Mouse (Mus musculus) adrenal gland, postnatal 36 days (tissue): Measurements from ENCODE around the gene Mb21d2. TPM values are rescaled to one million over a fixed set of nuclear protein-coding genes. Genes with fewer than 3 reads are reported as not detected.

ENCODE experiments used
- DNase-seq, 2 experiments: peaks; one replicate each; pipeline ENCODE4 v3.0.0; 2021; ENCODE audit warnings: mixed read lengths in 1 of 2
- total RNA-seq, 2 experiments: library from RNA; stranded (reverse); gene quantifications; 2 replicates each; pipeline ENCODE4 v1.2.3; 2021

Mb21d2 gene
- total RNA-seq, 2 experiments from 2014 or later, result 12.2 to 14.4 TPM

GRCm38 (mm10) chr16:28793115-28793514, 136.4 kb downstream of the Mb21d2 start:
- peak; percentile 10 to 48 for DNase-seq

Other genes with a start within 250 kb of the Mb21d2 start
- 1 to 10 TPM; 1.9 to 3.1 TPM for gene Fgf12, start 176.6 kb downstream of the Mb21d2 start, total RNA-seq